7 mouse cellular contexts compared by ENCODE assay signal in genomic region chr9:56997206-56997605, GRCm38 (mm10). TPM values are rescaled to one million over a fixed set of nuclear protein-coding genes. Genes with fewer than 3 reads are reported as not detected.
A peak's percentile ranks its signal among the peaks of the same experiment; 100 is the strongest.
DNase-seq lines count a peak whose midpoint lies in the region; ATAC-seq and TF ChIP-seq lines count a peak whose summit lies in the region.
"Not testable (repeated sequence)": the region's sequence is repeated elsewhere in the genome, so short reads cannot be mapped to it uniquely, and the experiment has no call there.

No protein-coding gene starts in this region.

- not testable (repeated sequence) for TF ChIP-seq EP300 in MEL (IDR thresholded peaks at IDR 0.05; ENCODE audit: low read depth in 1 of 2, low read length in 2 of 2)

- H3K4me3 ChIP-seq in MEL (ENCODE audit: control insufficient read depth in 1 of 2, insufficient read depth in 1 of 2, low read depth in 2 of 2, low read length in 2 of 2); limb, embryonic 13.5 days: not testable (repeated sequence)

- 77% methylated on average over 1 of the region's 1 CpGs for WGBS in limb, embryonic 13.5 days

- H3K4me2 ChIP-seq in limb, embryonic 13.5 days (replicated peaks): peak overlapping the region; percentile 70; the same call in 1 of the 2 replicates

- not testable (repeated sequence) for ATAC-seq in limb, embryonic 13.5 days (ENCODE audit: low FRiP score, low read depth)

- H3K79me2 ChIP-seq in MEL (ENCODE audit: control insufficient read depth, insufficient read depth, low read length, poor library complexity): peaks cover 19% of the 10 kb centered on the region

- TF ChIP-seq RAD21 in MEL (IDR thresholded peaks at IDR 0.05; ENCODE audit: low read depth, low read length): not testable (repeated sequence)

- not testable (repeated sequence) for TF ChIP-seq CTCF in MEL (IDR thresholded peaks at IDR 0.05 in 2 of 3, conservative IDR thresholded peaks at IDR 0.05 in 1 of 3; ENCODE audit: control insufficient read depth in 1 of 3, insufficient read depth in 1 of 3, low read depth in 2 of 3, low read length in 3 of 3, poor library complexity in 1 of 3, severe bottlenecking in 1 of 3)

- DNase-seq in MEL (ENCODE audit: low read depth, low spot score): not testable (repeated sequence)
- DNase-seq in adrenal gland, postnatal 25 days: peak; percentile 53
- DNase-seq in cerebellum, postnatal 25 days: peak; percentile 9 to 41
- peak; percentile 19 for DNase-seq in heart, postnatal 4 days
- peak; percentile 41 for DNase-seq in kidney, adult 9 months
- DNase-seq in ovary, postnatal 36 days (ENCODE audit: low spot score): peak; percentile 6

- not testable (repeated sequence) for TF ChIP-seq POLR2A in MEL (IDR thresholded peaks at IDR 0.05; ENCODE audit: control insufficient read depth in 1 of 2, insufficient read depth in 1 of 2, low read depth in 1 of 2, low read length in 2 of 2, poor library complexity in 1 of 2)

- H3K27me3 ChIP-seq in MEL (ENCODE audit: control insufficient read depth in 1 of 2, insufficient read depth in 2 of 2, low read length in 2 of 2); limb, embryonic 13.5 days: not testable (repeated sequence)

- not testable (repeated sequence) for H3K9ac ChIP-seq in MEL (ENCODE audit: control insufficient read depth, low read depth, low read length, poor library complexity, severe bottlenecking); limb, embryonic 13.5 days

- not testable (repeated sequence) for H3K27ac ChIP-seq in MEL (ENCODE audit: control insufficient read depth, low read depth, low read length); limb, embryonic 13.5 days

- not testable (repeated sequence) for H3K4me1 ChIP-seq in MEL (ENCODE audit: control insufficient read depth in 1 of 2, insufficient read depth in 2 of 2, low read length in 2 of 2); limb, embryonic 13.5 days

- not testable (repeated sequence) for H3K36me3 ChIP-seq in MEL (ENCODE audit: control insufficient read depth in 1 of 2, insufficient read depth in 2 of 2, low read length in 2 of 2); limb, embryonic 13.5 days

- not testable (repeated sequence) for H3K9me3 ChIP-seq in MEL (replicated peaks; ENCODE audit: insufficient read depth, low read length); limb, embryonic 13.5 days

TF ChIP-seq in MEL, 35 proteins besides CTCF, POLR2A, EP300 and RAD21:
- peak; percentile 67; the same call in 1 of the 2 replicates for TF ChIP-seq TBP (IDR thresholded peaks at IDR 0.05; ENCODE audit: low read depth, low read length)
- TF ChIP-seq ZNF384 (IDR thresholded peaks at IDR 0.05; ENCODE audit: low read depth, low read length): peak; percentile 85

RNA-seq across cellular contexts. Expression of gene Ptpn9, which starts 2.5 kb away (rescaled TPM):
- total RNA-seq in MEL (2012; rRNA removed): 10.6 and 12.0 TPM in 2 replicates
- 10 to 100 TPM in 1 of 2 experiments, not detected in 1; 24.3 TPM for polyA plus RNA-seq in MEL (2012; ENCODE audit: insufficient read depth in 1 of 2, insufficient read length in 2 of 2, low read depth in 1 of 2, low replicate concordance in 2 of 2, missing spikeins in 1 of 2)
- 46.9 and 60.9 TPM in 2 replicates for total RNA-seq in adrenal gland, postnatal 25 days (2021)
- 10 to 100 TPM; 24.5 to 25.1 TPM for total RNA-seq in heart, postnatal 4 days (2021)
- 28.0 and 29.3 TPM in 2 replicates for polyA plus RNA-seq in limb, embryonic 13.5 days (2015; fragmentation: Nextera tagmentation; extraction: Ambion mirVana)

RNA-seq across cellular contexts. Expression of gene Snupn, which starts 46.5 kb away (rescaled TPM):
- total RNA-seq in MEL (2012; rRNA removed): 13.0 and 14.6 TPM in 2 replicates
- polyA plus RNA-seq in MEL (2012; ENCODE audit: insufficient read depth in 1 of 2, insufficient read length in 2 of 2, low read depth in 1 of 2, low replicate concordance in 2 of 2, missing spikeins in 1 of 2): 10 to 100 TPM in 1 of 2 experiments, not detected in 1; 14.7 TPM
- total RNA-seq in adrenal gland, postnatal 25 days (2021): 15.0 and 16.4 TPM in 2 replicates
- total RNA-seq in heart, postnatal 4 days (2021): 1 to 10 TPM; 8.6 to 9.1 TPM
- 29.2 and 29.3 TPM in 2 replicates for polyA plus RNA-seq in limb, embryonic 13.5 days (2015; fragmentation: Nextera tagmentation; extraction: Ambion mirVana)

RNA-seq across cellular contexts. Expression of gene Imp3, which starts 59.9 kb away (rescaled TPM):
- total RNA-seq in MEL (2012; rRNA removed): 160 and 183 TPM in 2 replicates
- polyA plus RNA-seq in MEL (2012; ENCODE audit: insufficient read depth in 1 of 2, insufficient read length in 2 of 2, low read depth in 1 of 2, low replicate concordance in 2 of 2, missing spikeins in 1 of 2): 100 to 1,000 TPM in 1 of 2 experiments, not detected in 1; 154 TPM
- total RNA-seq in adrenal gland, postnatal 25 days (2021): 87.0 and 105 TPM in 2 replicates
- 10 to 100 TPM; 53.5 to 54.4 TPM for total RNA-seq in heart, postnatal 4 days (2021)
- 87.6 and 88.8 TPM in 2 replicates for polyA plus RNA-seq in limb, embryonic 13.5 days (2015; fragmentation: Nextera tagmentation; extraction: Ambion mirVana)
